Mouse (Mus musculus): ENCODE data around the gene Arid1b. TPM values are rescaled to one million over a fixed set of nuclear protein-coding genes. Genes with fewer than 3 reads are reported as not detected.

Arid1b gene
- polyA plus RNA-seq, 1 experiment from 2014 or later, result 9.6 TPM

DNA sequence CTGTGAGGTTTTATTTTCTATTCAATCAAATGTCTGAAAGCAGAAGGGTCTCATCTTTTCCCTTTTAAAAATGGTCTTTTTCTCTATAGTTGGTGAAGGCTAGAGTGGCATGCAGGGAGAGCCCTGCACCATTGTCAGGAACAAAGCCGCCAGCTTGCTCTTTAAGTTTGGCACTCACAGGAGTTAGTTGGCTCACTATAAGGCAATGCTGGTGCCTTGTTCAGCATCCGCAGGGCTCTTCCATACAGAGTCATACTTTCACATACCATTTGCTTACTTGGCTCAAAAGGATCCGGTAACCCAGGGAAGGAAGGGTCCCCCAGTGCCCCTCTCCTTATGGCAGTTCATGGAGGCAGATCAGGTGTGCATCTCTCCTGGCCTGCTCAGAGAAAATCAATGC, 279.0 kb downstream of the Arid1b start:
- 88% methylated on average over 3 of the region's 3 CpGs for WGBS
- no peak overlapping the region for H3K27ac ChIP-seq
- no peaks in the 10 kb centered on the region for H3K9me3 ChIP-seq
- peaks cover 29% of the 10 kb centered on the region for H3K36me3 ChIP-seq (replicated peaks)
- no peak for DNase-seq (ENCODE audit: extremely low spot score, low spot score)
- H3K27me3 ChIP-seq (ENCODE audit: poor library complexity, severe bottlenecking), result no peaks in the 10 kb centered on the region
- H3K4me1 ChIP-seq, result 0 out of 2 replicates have a peak, but pooled peaks cover 3% of the 10 kb centered on the region
- H3K4me3 ChIP-seq, result no peak overlapping the region

DNA sequence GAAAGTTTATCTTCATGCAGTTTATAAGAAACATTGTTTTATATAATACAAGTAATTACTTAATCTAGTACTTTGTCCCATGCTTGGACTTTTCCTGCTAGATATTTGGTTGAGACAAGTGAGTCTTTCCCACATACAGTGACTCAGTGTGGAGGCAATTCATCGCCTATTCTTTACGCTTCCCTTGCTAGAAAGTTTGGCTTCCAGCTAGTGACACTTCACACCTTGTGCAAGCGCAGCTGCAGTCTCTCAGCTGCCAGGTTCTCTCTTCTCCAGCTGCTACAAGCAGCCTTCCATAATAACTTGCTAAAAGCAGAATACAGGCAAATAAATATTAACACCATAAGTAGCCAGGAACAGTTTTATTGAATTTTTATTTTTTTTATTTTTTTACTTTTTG, 279.6 kb downstream of the Arid1b start:
- Histone ChIP-seq H3K4me1 (0 out of 2 replicates have a peak, but pooled peaks cover 3% of the 10 kb centered on the region), H3K9me3 (no peaks in the 10 kb centered on the region), H3K36me3 (replicated peaks) (peaks cover 28% of the 10 kb centered on the region), H3K4me3 (no peak overlapping the region), H3K27me3 (ENCODE audit: poor library complexity, severe bottlenecking) (no peaks in the 10 kb centered on the region), H3K27ac (no peak overlapping the region)
- DNase-seq (ENCODE audit: extremely low spot score, low spot score), result no peak
- WGBS, result 92% methylated on average over 3 of the region's 3 CpGs

- Histone ChIP-seq H3K9me3 (no peaks in the 10 kb centered on the region), H3K27me3 (ENCODE audit: poor library complexity, severe bottlenecking) (no peaks in the 10 kb centered on the region), H3K4me3 (no peak overlapping the region), H3K36me3 (replicated peaks) (peaks cover 29% of the 10 kb centered on the region), H3K4me1 (0 out of 2 replicates have a peak, but pooled peaks cover 3% of the 10 kb centered on the region), H3K27ac (no peak overlapping the region)
- no peak for DNase-seq (ENCODE audit: extremely low spot score, low spot score)
- 95% methylated on average over 3 of the region's 3 CpGs for WGBS
These were observed 280.3 kb downstream of the Arid1b start for GRCm38 (mm10) chr17:5274429-5274828.

- DNase-seq (ENCODE audit: extremely low spot score, low spot score), result no peak
- Histone ChIP-seq H3K27ac (no peak overlapping the region), H3K9me3 (no peaks in the 10 kb centered on the region), H3K36me3 (replicated peaks) (peaks cover 29% of the 10 kb centered on the region), H3K4me3 (no peak overlapping the region), H3K27me3 (ENCODE audit: poor library complexity, severe bottlenecking) (no peaks in the 10 kb centered on the region), H3K4me1 (0 out of 2 replicates have a peak, but pooled peaks cover 3% of the 10 kb centered on the region)
- 94% methylated on average over 6 of the region's 6 CpGs for WGBS
These were observed 281.6 kb downstream of the Arid1b start for GRCm38 (mm10) chr17:5275749-5276148.

DNA sequence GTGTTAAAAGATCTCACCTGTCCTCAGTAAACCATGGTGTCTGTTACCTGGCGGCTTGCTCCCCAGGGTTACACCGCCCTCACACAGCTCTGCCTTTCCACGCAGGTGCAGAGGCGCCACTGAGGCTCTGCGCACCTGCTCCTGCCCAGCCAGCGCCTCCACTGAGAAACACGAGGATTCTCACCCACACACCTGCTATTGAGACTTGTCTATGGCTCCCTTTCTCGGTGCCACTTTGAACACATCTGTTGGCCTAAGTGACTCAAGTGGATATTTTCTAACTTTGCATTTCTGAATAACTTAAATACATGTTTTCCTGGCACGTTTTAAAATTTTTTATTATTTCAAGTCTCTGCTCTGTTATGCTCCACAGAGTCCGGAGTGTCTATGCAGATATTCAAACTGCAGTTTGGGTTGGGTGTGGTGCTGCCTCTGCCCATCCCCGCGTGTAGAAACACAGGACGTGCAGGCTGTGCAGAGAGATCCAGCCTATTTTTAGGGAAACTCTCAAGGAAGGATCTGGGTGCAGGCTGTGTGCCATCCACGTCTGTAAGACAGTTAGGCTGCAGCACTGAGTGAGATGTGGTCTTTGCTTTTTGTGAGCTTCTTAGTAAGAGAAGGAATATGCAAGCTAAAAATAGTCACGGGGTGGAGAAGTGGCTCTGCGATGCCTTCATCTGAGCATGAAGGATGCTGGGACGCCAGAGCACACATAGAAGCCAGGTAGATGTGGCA, 283.2 kb downstream of the Arid1b start:
- no peak overlapping the region for H3K27ac ChIP-seq
- H3K9me3 ChIP-seq, result no peaks in the 10 kb centered on the region
- no peak for DNase-seq (ENCODE audit: extremely low spot score, low spot score)
- no peak overlapping the region for H3K4me3 ChIP-seq
- 92% methylated on average over 17 of the region's 17 CpGs for WGBS
- 0 out of 2 replicates have a peak, but pooled peaks cover 5% of the 10 kb centered on the region for H3K4me1 ChIP-seq
- peaks cover 42% of the 10 kb centered on the region for H3K36me3 ChIP-seq (replicated peaks)
- H3K27me3 ChIP-seq (ENCODE audit: poor library complexity, severe bottlenecking), result no peaks in the 10 kb centered on the region

DNA sequence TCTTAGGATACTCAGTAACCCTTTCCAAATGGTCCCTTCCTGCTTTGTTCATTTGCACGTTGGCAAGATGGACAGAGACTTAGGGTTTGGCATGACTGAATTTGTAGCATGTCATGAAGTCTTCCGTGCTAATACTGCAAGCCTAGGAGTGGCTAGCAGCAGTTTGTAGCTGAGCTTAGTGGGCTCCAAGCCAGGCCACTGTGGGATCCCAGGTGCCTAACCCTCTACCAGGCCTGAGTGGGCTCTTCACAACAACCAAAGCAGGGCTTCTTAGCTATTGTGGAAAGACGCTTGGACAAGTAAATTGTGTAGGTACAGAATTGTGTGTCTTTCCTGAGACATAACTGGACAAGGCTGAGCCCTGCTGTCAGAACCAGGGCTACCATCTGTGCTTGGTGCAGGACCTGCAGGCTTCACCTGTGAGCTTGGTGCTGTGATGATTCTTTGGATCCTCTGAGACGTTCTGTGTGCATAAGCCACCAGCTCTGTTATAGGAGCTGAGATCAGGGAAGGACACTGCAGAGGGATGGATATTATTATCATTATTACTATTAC, 286.4 kb downstream of the Arid1b start:
- WGBS, result 90% methylated on average over 4 of the region's 4 CpGs
- no peak for DNase-seq (ENCODE audit: extremely low spot score, low spot score)
- Histone ChIP-seq H3K4me1 (peaks cover 8% of the 10 kb centered on the region; the same call in 1 of the 2 replicates), H3K4me3 (no peak overlapping the region), H3K27me3 (ENCODE audit: poor library complexity, severe bottlenecking) (no peaks in the 10 kb centered on the region), H3K36me3 (replicated peaks) (peaks cover 50% of the 10 kb centered on the region), H3K9me3 (no peaks in the 10 kb centered on the region), H3K27ac (no peak overlapping the region)

- Histone ChIP-seq H3K4me3 (no peak overlapping the region), H3K27ac (0 out of 2 replicates have a peak overlapping the region, but pooled peaks have one; percentile 25), H3K36me3 (replicated peaks) (peaks cover 30% of the 10 kb centered on the region), H3K27me3 (ENCODE audit: poor library complexity, severe bottlenecking) (no peaks in the 10 kb centered on the region), H3K4me1 (peaks cover 26% of the 10 kb centered on the region), H3K9me3 (no peaks in the 10 kb centered on the region)
- WGBS, result 88% methylated on average over 10 of the region's 10 CpGs
- DNase-seq (ENCODE audit: extremely low spot score, low spot score), result no peak
These were observed 290.7 kb downstream of the Arid1b start for GRCm38 (mm10) chr17:5284783-5285182.

- no peak for DNase-seq (ENCODE audit: extremely low spot score, low spot score)
- peaks cover 26% of the 10 kb centered on the region for H3K4me1 ChIP-seq
- peak overlapping the region; percentile 48 for H3K27ac ChIP-seq
- no peaks in the 10 kb centered on the region for H3K9me3 ChIP-seq
- H3K4me3 ChIP-seq, result no peak overlapping the region
- peaks cover 33% of the 10 kb centered on the region for H3K36me3 ChIP-seq (replicated peaks)
- WGBS, result 89% methylated on average over 13 of the region's 13 CpGs
- H3K27me3 ChIP-seq (ENCODE audit: poor library complexity, severe bottlenecking), result no peaks in the 10 kb centered on the region
These were observed 291.8 kb downstream of the Arid1b start for GRCm38 (mm10) chr17:5285877-5286440.

GRCm38 (mm10) chr17:5286571-5287209, 292.6 kb downstream of the Arid1b start:
- Histone ChIP-seq H3K27me3 (ENCODE audit: poor library complexity, severe bottlenecking) (no peaks in the 10 kb centered on the region), H3K27ac (peak overlapping the region; percentile 12; the same call in 1 of the 2 replicates), H3K4me3 (no peak overlapping the region), H3K4me1 (peaks cover 24% of the 10 kb centered on the region), H3K36me3 (replicated peaks) (peaks cover 33% of the 10 kb centered on the region), H3K9me3 (no peaks in the 10 kb centered on the region)
- WGBS, result 83% methylated on average over 15 of the region's 15 CpGs
- DNase-seq (ENCODE audit: extremely low spot score, low spot score), result no peak

- Histone ChIP-seq H3K9me3 (no peaks in the 10 kb centered on the region), H3K4me1 (peaks cover 24% of the 10 kb centered on the region), H3K4me3 (no peak overlapping the region), H3K27me3 (ENCODE audit: poor library complexity, severe bottlenecking) (no peaks in the 10 kb centered on the region), H3K36me3 (replicated peaks) (peaks cover 29% of the 10 kb centered on the region), H3K27ac (peak overlapping the region; percentile 12; the same call in 1 of the 2 replicates)
- DNase-seq (ENCODE audit: extremely low spot score, low spot score), result no peak
- 83% methylated on average over 4 of the region's 4 CpGs for WGBS
These were observed 293.1 kb downstream of the Arid1b start for GRCm38 (mm10) chr17:5287210-5287591.

DNA sequence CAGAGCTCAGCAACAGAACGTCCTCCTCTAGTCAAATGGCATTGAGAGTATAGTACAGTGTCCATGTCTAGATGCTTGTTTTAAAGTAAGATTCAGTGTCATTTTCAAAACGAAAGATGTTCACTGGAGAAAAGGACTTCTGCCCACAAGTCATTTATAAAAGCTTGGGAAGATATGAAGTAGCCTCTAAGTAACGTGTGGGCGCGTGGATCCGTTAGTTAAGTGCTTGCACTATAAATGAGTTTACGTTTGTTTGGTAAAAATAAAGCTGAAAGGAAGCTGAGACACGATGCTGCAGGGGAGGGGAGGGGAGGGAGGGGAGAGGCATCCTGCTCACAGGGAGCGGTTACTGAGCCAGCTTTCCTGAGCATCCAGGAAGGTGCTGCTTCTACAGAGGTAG, 293.5 kb downstream of the Arid1b start:
- H3K4me1 ChIP-seq, result peaks cover 24% of the 10 kb centered on the region
- no peak for DNase-seq (ENCODE audit: extremely low spot score, low spot score)
- H3K9me3 ChIP-seq, result no peaks in the 10 kb centered on the region
- no peak overlapping the region for H3K4me3 ChIP-seq
- no peak overlapping the region for H3K27ac ChIP-seq
- H3K36me3 ChIP-seq (replicated peaks), result peaks cover 29% of the 10 kb centered on the region
- no peaks in the 10 kb centered on the region for H3K27me3 ChIP-seq (ENCODE audit: poor library complexity, severe bottlenecking)
- 84% methylated on average over 9 of the region's 9 CpGs for WGBS

DNA sequence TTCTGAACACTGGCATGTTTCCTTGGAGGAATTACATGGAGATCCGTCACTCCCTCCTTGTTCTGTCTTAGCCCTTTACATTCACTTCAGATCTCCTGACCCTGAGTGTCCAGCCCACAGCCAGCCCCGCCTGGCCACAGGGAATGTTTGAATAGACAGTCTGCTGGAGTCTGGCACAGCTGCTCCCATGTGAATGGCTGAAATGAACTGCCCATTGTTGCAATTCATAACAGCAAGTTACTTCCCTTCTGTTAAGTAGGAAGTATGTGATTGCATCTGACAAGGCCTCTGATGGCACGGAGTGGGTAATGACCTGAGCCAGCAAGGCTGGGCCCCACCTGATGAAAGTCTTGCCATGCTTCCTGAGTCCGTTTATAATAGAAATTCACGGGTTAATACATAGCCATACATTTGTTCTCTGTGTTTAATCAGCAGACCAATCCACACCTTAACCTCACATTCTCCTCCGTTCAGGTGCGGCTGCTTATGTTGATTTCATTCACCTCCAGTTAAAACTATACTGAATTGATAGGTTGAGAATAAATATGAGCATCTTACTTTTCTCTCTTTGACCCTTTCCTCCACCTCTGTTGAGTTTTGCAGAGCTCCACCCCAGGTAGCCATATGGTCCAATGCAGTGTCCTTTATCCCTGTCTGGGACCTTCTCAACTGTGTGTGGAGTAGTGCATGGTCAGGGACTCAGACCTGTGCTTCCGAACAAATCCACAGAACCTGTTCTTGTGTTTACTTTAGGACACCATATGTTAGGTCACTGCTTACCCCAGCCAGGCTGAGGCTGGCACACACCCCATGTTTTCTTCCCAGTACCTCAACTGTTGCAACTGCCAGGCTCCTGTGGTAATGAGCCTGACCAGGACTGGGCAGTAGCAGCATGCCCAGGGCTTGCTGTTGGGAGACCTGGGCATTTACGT, 299.8 kb downstream of the Arid1b start:
- Histone ChIP-seq H3K27me3 (ENCODE audit: poor library complexity, severe bottlenecking) (no peaks in the 10 kb centered on the region), H3K27ac (peak overlapping the region; percentile 45), H3K4me1 (peaks cover 43% of the 10 kb centered on the region), H3K9me3 (no peaks in the 10 kb centered on the region), H3K36me3 (replicated peaks) (peaks cover 40% of the 10 kb centered on the region), H3K4me3 (no peak overlapping the region)
- DNase-seq (ENCODE audit: extremely low spot score, low spot score), result peak; percentile 31
- WGBS, result 72% methylated on average over 9 of the region's 9 CpGs

All from forebrain, embryonic 10.5 days (tissue).